Mouse (Mus musculus) colon, adult 2 months (tissue): Measurements from ENCODE around the gene Gnl3l. TPM values are rescaled to one million over a fixed set of nuclear protein-coding genes. Genes with fewer than 3 reads are reported as not detected.

Experiments used
- polyA plus RNA-seq: library from polyadenylated mRNA; depleted of rRNA; stranded (reverse); fragments of >200 nt; gene quantifications from 2 replicates; pipeline ENCODE4 v1.2.3, GENCODE M21; 2012; rRNA removed

Gnl3l gene
- 6.6 and 6.7 TPM in 2 replicates for polyA plus RNA-seq

GRCm38 (mm10) chrX:151016938-151017877 is at the start of gene Gnl3l:
Gnl3l (minus strand) TSS chrX:151017322.

GRCm38 (mm10) chrX:151045850-151046249 is 28.7 kb upstream of the Gnl3l start, which contains the start of gene Fgd1:
Fgd1 (plus strand) TSS chrX:151046150.

Other genes with a start within 250 kb of the Gnl3l start
- 17.3 and 20.4 TPM in 2 replicates for gene Maged2, start 203.0 kb downstream of the Gnl3l start, polyA plus RNA-seq
- 5.2 and 5.3 TPM in 2 replicates for gene Fgd1, start 28.8 kb upstream of the Gnl3l start, polyA plus RNA-seq
- 1.4 and 2.4 TPM in 2 replicates for gene Tsr2, start 79.2 kb upstream of the Gnl3l start, polyA plus RNA-seq
- 0.02 and 0.06 TPM in 2 replicates for gene Wnk3, start 180.8 kb upstream of the Gnl3l start, polyA plus RNA-seq